Mouse (Mus musculus) kidney, adult 8-10 months (tissue): Measurements from ENCODE around the gene Faap20.

ENCODE experiments used
- DNase-seq, 2 experiments: peaks; one replicate each; pipeline ENCODE4 v3.0.0; 2022

The Faap20 gene

GRCm38 (mm10) chr4:155288586-155288985 is 39.0 kb downstream of the Faap20 start:
- no peak for DNase-seq

- DNase-seq: peak; percentile 31 to 44
Measured at GRCm38 (mm10) chr4:155290045-155290444, 40.4 kb downstream of the Faap20 start.

GRCm38 (mm10) chr4:155292863-155293262 is 43.3 kb downstream of the Faap20 start:
- no peak for DNase-seq

- DNase-seq: no peak
Measured at GRCm38 (mm10) chr4:155294381-155294780, 44.8 kb downstream of the Faap20 start.

- DNase-seq: no peak
Measured at GRCm38 (mm10) chr4:155295026-155295590, 45.5 kb downstream of the Faap20 start.

- no peak for DNase-seq
Measured at GRCm38 (mm10) chr4:155295996-155296395, 46.4 kb downstream of the Faap20 start.

- peak in 1 of 2 experiments; percentile 47 for DNase-seq
Measured at GRCm38 (mm10) chr4:155297057-155297456, 47.5 kb downstream of the Faap20 start.

GRCm38 (mm10) chr4:155298826-155299225 is 49.2 kb downstream of the Faap20 start:
- no peak for DNase-seq

- DNase-seq: no peak
Measured at GRCm38 (mm10) chr4:155300421-155301097, 51.0 kb downstream of the Faap20 start.

GRCm38 (mm10) chr4:155301098-155301447 is 51.5 kb downstream of the Faap20 start:
- DNase-seq: no peak

- DNase-seq: no peak
Measured at GRCm38 (mm10) chr4:155301965-155302364, 52.4 kb downstream of the Faap20 start.

- no peak for DNase-seq
Measured at GRCm38 (mm10) chr4:155304508-155305096, 55.0 kb downstream of the Faap20 start.

- DNase-seq: no peak
Measured at GRCm38 (mm10) chr4:155305531-155306031, 56.0 kb downstream of the Faap20 start.
